Mouse (Mus musculus) neural tube, embryonic 12.5 days (tissue): ENCODE results near the gene Pear1. TPM values are rescaled to one million over a fixed set of nuclear protein-coding genes. Genes with fewer than 3 reads are reported as not detected.

ENCODE experiments used
- ATAC-seq: fragments of 200-750 bp; cut with Nextera tagmentation; 2 replicates; pipeline ENCODE4 v1.8.0; 2017; ENCODE audit warnings: low read depth, mild to moderate bottlenecking, moderate TSS enrichment, moderate library complexity; ENCODE audit not compliant: low FRiP score
- H3K27ac ChIP-seq: fragments of 300-500 bp; sonication (generic); 2 replicates; pipeline ENCODE4 v1.5.1; 2016
- H3K27me3 ChIP-seq: fragments of 300-500 bp; sonication (generic); replicated peaks from 2 replicates; pipeline ENCODE4 v1.6.1; 2016; ENCODE audit warnings: mild to moderate bottlenecking
- H3K36me3 ChIP-seq: fragments of 300-500 bp; sonication (generic); 2 replicates; pipeline ENCODE4 v1.6.1; 2016; ENCODE audit warnings: mild to moderate bottlenecking
- H3K4me1 ChIP-seq: fragments of 300-500 bp; sonication (generic); 2 replicates; pipeline ENCODE4 v1.6.1; 2016
- H3K4me2 ChIP-seq: fragments of 300-500 bp; sonication (generic); replicated peaks from 2 replicates; pipeline ENCODE4 v1.6.1; 2016; ENCODE audit warnings: mild to moderate bottlenecking
- H3K4me3 ChIP-seq: fragments of 300-500 bp; sonication (generic); 2 replicates; pipeline ENCODE4 v1.5.1; 2016
- H3K9ac ChIP-seq: fragments of 300-500 bp; sonication (generic); 2 replicates; pipeline ENCODE4 v1.6.1; 2016; ENCODE audit warnings: mild to moderate bottlenecking
- H3K9me3 ChIP-seq: fragments of 300-500 bp; sonication (generic); 2 replicates; pipeline ENCODE4 v1.6.1; 2016; ENCODE audit warnings: mild to moderate bottlenecking
- WGBS: fragments of 180-500 bp; shearing (Covaris S2); methylation state at CpG from one replicate; pipeline ENCODE4 v1.1.7; 2016; 5-methylcytosine and 5-hydroxymethylcytosine counted together
- polyA plus RNA-seq: library from polyadenylated mRNA; unstranded; fragments of >200 nt; fragmentation: Nextera tagmentation; extraction: Ambion mirVana; gene quantifications from 2 replicates; pipeline ENCODE4 v1.2.1, GENCODE M21; 2016

Gene Pear1
- polyA plus RNA-seq, 1 experiment from 2014 or later, result 11.7 TPM

GRCm38 (mm10) chr3:87742013-87742412 is 82.1 kb downstream of the Pear1 start:
- no peak for ATAC-seq
- Histone ChIP-seq H3K9ac (no peak overlapping the region), H3K4me2 (no peak overlapping the region), H3K27me3 (no peaks in the 10 kb centered on the region), H3K4me1 (peaks cover 14% of the 10 kb centered on the region), H3K9me3 (no peaks in the 10 kb centered on the region), H3K36me3 (peaks cover 34% of the 10 kb centered on the region), H3K27ac (no peak overlapping the region), H3K4me3 (no peak overlapping the region)
- 88% methylated on average over 3 of the region's 3 CpGs for WGBS

- WGBS, result 63% methylated on average over 5 of the region's 5 CpGs
- H3K4me3 ChIP-seq, result no peak overlapping the region
- peaks cover 64% of the 10 kb centered on the region for H3K36me3 ChIP-seq
- H3K9me3 ChIP-seq, result no peaks in the 10 kb centered on the region
- no peak overlapping the region for H3K4me2 ChIP-seq
- H3K9ac ChIP-seq, result no peak overlapping the region
- H3K27ac ChIP-seq, result no peak overlapping the region
- ATAC-seq, result no peak
- no peaks in the 10 kb centered on the region for H3K4me1 ChIP-seq
- no peaks in the 10 kb centered on the region for H3K27me3 ChIP-seq
Measured at GRCm38 (mm10) chr3:87738906-87739305, 85.2 kb downstream of the Pear1 start.

GRCm38 (mm10) chr3:87735335-87735734 is 88.8 kb downstream of the Pear1 start:
- 86% methylated on average over 9 of the region's 9 CpGs for WGBS
- no peak overlapping the region for H3K4me3 ChIP-seq
- no peaks in the 10 kb centered on the region for H3K27me3 ChIP-seq
- no peaks in the 10 kb centered on the region for H3K9me3 ChIP-seq
- no peak overlapping the region for H3K9ac ChIP-seq
- no peak for ATAC-seq
- no peaks in the 10 kb centered on the region for H3K4me1 ChIP-seq
- no peak overlapping the region for H3K4me2 ChIP-seq
- H3K27ac ChIP-seq, result no peak overlapping the region
- peaks cover 92% of the 10 kb centered on the region for H3K36me3 ChIP-seq

GRCm38 (mm10) chr3:87733984-87734761 is 89.9 kb downstream of the Pear1 start:
- Histone ChIP-seq H3K9ac (no peak overlapping the region), H3K36me3 (peaks cover 94% of the 10 kb centered on the region), H3K4me3 (no peak overlapping the region), H3K27me3 (no peaks in the 10 kb centered on the region), H3K9me3 (no peaks in the 10 kb centered on the region), H3K4me2 (no peak overlapping the region), H3K4me1 (no peaks in the 10 kb centered on the region), H3K27ac (no peak overlapping the region)
- ATAC-seq, result no peak
- 90% methylated on average over 11 of the region's 11 CpGs for WGBS

- Histone ChIP-seq H3K9me3 (no peaks in the 10 kb centered on the region), H3K27me3 (no peaks in the 10 kb centered on the region), H3K36me3 (peaks cover 96% of the 10 kb centered on the region), H3K4me1 (no peaks in the 10 kb centered on the region), H3K4me2 (no peak overlapping the region), H3K27ac (no peak overlapping the region), H3K4me3 (no peak overlapping the region), H3K9ac (no peak overlapping the region)
- WGBS, result 80% methylated on average over 4 of the region's 4 CpGs
- ATAC-seq, result no peak
Measured at GRCm38 (mm10) chr3:87733098-87733497, 91.0 kb downstream of the Pear1 start.

GRCm38 (mm10) chr3:87728696-87729095 is 95.4 kb downstream of the Pear1 start:
- Histone ChIP-seq H3K4me1 (no peaks in the 10 kb centered on the region), H3K9ac (no peak overlapping the region), H3K27ac (no peak overlapping the region), H3K9me3 (no peaks in the 10 kb centered on the region), H3K4me2 (no peak overlapping the region), H3K27me3 (no peaks in the 10 kb centered on the region), H3K36me3 (peaks cover 95% of the 10 kb centered on the region), H3K4me3 (no peak overlapping the region)
- ATAC-seq, result no peak
- 92% methylated on average over 6 of the region's 6 CpGs for WGBS

- Histone ChIP-seq H3K9ac (no peak overlapping the region), H3K27ac (no peak overlapping the region), H3K36me3 (peaks cover 93% of the 10 kb centered on the region), H3K9me3 (no peaks in the 10 kb centered on the region), H3K27me3 (no peaks in the 10 kb centered on the region), H3K4me2 (no peak overlapping the region), H3K4me1 (no peaks in the 10 kb centered on the region), H3K4me3 (no peak overlapping the region)
- no peak for ATAC-seq
- 97% methylated on average over 7 of the region's 7 CpGs for WGBS
Measured at GRCm38 (mm10) chr3:87726191-87726590, 97.9 kb downstream of the Pear1 start.

GRCm38 (mm10) chr3:87725396-87726160 is 98.5 kb downstream of the Pear1 start:
- Histone ChIP-seq H3K4me1 (no peaks in the 10 kb centered on the region), H3K27me3 (no peaks in the 10 kb centered on the region), H3K9ac (no peak overlapping the region), H3K9me3 (no peaks in the 10 kb centered on the region), H3K36me3 (peaks cover 93% of the 10 kb centered on the region), H3K27ac (no peak overlapping the region), H3K4me3 (no peak overlapping the region), H3K4me2 (no peak overlapping the region)
- WGBS, result 97% methylated on average over 16 of the region's 16 CpGs
- ATAC-seq, result no peak

- Histone ChIP-seq H3K4me2 (no peak overlapping the region), H3K36me3 (peaks cover 90% of the 10 kb centered on the region), H3K4me3 (no peak overlapping the region), H3K27ac (no peak overlapping the region), H3K9me3 (no peaks in the 10 kb centered on the region), H3K9ac (no peak overlapping the region), H3K4me1 (no peaks in the 10 kb centered on the region), H3K27me3 (no peaks in the 10 kb centered on the region)
- WGBS, result 77% methylated on average over 6 of the region's 6 CpGs
- no peak for ATAC-seq
Measured at GRCm38 (mm10) chr3:87724556-87724955, 99.5 kb downstream of the Pear1 start.

GRCm38 (mm10) chr3:87718525-87718924 is 105.6 kb downstream of the Pear1 start:
- Histone ChIP-seq H3K36me3 (peaks cover 89% of the 10 kb centered on the region), H3K27ac (no peak overlapping the region), H3K9ac (no peak overlapping the region), H3K4me1 (no peaks in the 10 kb centered on the region), H3K27me3 (no peaks in the 10 kb centered on the region), H3K4me2 (no peak overlapping the region), H3K9me3 (no peaks in the 10 kb centered on the region), H3K4me3 (no peak overlapping the region)
- ATAC-seq, result no peak
- 94% methylated on average over 2 of the region's 2 CpGs for WGBS
